Mouse (Mus musculus) layer of hippocampus, adult 2 months (tissue): ENCODE measurements at regions not wholly inside any gene's neighbourhood (a gene's known extent, or its start where the extent isn't known, plus 50 kb on each side); places are given as distances from the start of the nearest gene placed in this dataset.
"Not testable (repeated sequence)": the region's sequence is repeated elsewhere in the genome, so short reads cannot be mapped to it uniquely, and the experiment has no call there.

Experiments used
- DNase-seq, 2 experiments: peaks; one replicate each; pipeline ENCODE4 v3.0.0; 2022; ENCODE audit warnings: low spot score in 2 of 2
- H3K27ac ChIP-seq: fragments of 200-600 bp; 2 replicates; pipeline ENCODE4 v1.8.1; 2022
- H3K4me3 ChIP-seq: fragments of 200-600 bp; 2 replicates; pipeline ENCODE4 v1.8.1; 2022; ENCODE audit warnings: mild to moderate bottlenecking

- H3K4me3 ChIP-seq, H3K27ac ChIP-seq: not testable (repeated sequence)
- peak in 1 of 2 experiments; percentile 0 for DNase-seq
Measured at GRCm38 (mm10) chrY:43772246-43772645, 492.0 kb downstream of the Gm21739 start.
